Mouse (Mus musculus): ENCODE measurements at regions not wholly inside any gene's neighbourhood (a gene's known extent, or its start where the extent isn't known, plus 50 kb on each side); places are given as distances from the start of the nearest gene placed in this dataset.

- TF ChIP-seq CTCF (IDR thresholded peaks at IDR 0.05; ENCODE audit: insufficient read depth, low read depth, low read length) (no peak), POLR2A (IDR thresholded peaks at IDR 0.05; ENCODE audit: insufficient read depth, low read depth, low read length) (no peak)
- no peak overlapping the region for H3K27ac ChIP-seq (ENCODE audit: insufficient read depth, low read depth, low read length)
- H3K4me3 ChIP-seq (ENCODE audit: insufficient read depth, low read depth, low read length): no peak overlapping the region
- WGBS: 94% methylated on average over 5 of the region's 5 CpGs
- peaks cover 1% of the 10 kb centered on the region for H3K4me1 ChIP-seq (ENCODE audit: control insufficient read depth, insufficient read depth, low read length)
These were observed 157.8 kb upstream of the Tmc1 start for GRCm38 (mm10) chr19:21111836-21112235.

GRCm38 (mm10) chr19:21108311-21108710, 154.3 kb upstream of the Tmc1 start:
- no peak overlapping the region for H3K4me3 ChIP-seq (ENCODE audit: insufficient read depth, low read depth, low read length)
- H3K27ac ChIP-seq (ENCODE audit: insufficient read depth, low read depth, low read length): no peak overlapping the region
- H3K4me1 ChIP-seq (ENCODE audit: control insufficient read depth, insufficient read depth, low read length): peaks cover 14% of the 10 kb centered on the region
- no peak for TF ChIP-seq CTCF (IDR thresholded peaks at IDR 0.05; ENCODE audit: insufficient read depth, low read depth, low read length)
- 92% methylated on average over 2 of the region's 2 CpGs for WGBS

DNA sequence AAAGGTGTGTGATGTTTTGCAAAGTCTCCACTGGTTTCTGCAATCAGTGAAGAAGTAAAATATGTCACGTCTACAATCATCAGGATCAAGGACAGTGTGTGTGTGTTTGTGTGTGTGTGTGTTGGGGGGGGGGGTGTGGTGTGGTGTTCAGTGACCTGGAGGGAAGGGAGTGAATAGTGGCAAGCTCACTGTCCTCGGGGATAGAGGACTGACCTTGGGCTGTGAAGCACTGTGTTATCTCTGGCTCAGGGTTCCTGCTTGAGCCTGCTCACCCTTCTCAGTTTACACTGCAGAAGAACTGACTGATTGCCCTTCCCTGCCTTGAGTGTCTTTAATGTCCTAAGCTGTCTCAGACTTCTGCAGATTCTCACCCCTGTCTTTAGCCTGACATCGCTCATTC, 153.7 kb upstream of the Tmc1 start:
- Histone ChIP-seq H3K4me1 (ENCODE audit: control insufficient read depth, insufficient read depth, low read length) (peaks cover 14% of the 10 kb centered on the region), H3K4me3 (ENCODE audit: insufficient read depth, low read depth, low read length) (no peak overlapping the region), H3K27ac (ENCODE audit: insufficient read depth, low read depth, low read length) (no peak overlapping the region)
- TF ChIP-seq POLR2A (IDR thresholded peaks at IDR 0.05; ENCODE audit: insufficient read depth, low read depth, low read length) (no peak), CTCF (IDR thresholded peaks at IDR 0.05; ENCODE audit: insufficient read depth, low read depth, low read length) (no peak)
- WGBS: 85% methylated on average over 3 of the region's 3 CpGs

- WGBS: 81% methylated on average over 4 of the region's 4 CpGs
- no peak for TF ChIP-seq CTCF (IDR thresholded peaks at IDR 0.05; ENCODE audit: insufficient read depth, low read depth, low read length)
- TF ChIP-seq POLR2A (IDR thresholded peaks at IDR 0.05; ENCODE audit: insufficient read depth, low read depth, low read length): no peak
- Histone ChIP-seq H3K4me3 (ENCODE audit: insufficient read depth, low read depth, low read length) (no peak overlapping the region), H3K4me1 (ENCODE audit: control insufficient read depth, insufficient read depth, low read length) (peaks cover 14% of the 10 kb centered on the region), H3K27ac (ENCODE audit: insufficient read depth, low read depth, low read length) (no peak overlapping the region)
These were observed 153.3 kb upstream of the Tmc1 start for GRCm38 (mm10) chr19:21107275-21107674.

DNA sequence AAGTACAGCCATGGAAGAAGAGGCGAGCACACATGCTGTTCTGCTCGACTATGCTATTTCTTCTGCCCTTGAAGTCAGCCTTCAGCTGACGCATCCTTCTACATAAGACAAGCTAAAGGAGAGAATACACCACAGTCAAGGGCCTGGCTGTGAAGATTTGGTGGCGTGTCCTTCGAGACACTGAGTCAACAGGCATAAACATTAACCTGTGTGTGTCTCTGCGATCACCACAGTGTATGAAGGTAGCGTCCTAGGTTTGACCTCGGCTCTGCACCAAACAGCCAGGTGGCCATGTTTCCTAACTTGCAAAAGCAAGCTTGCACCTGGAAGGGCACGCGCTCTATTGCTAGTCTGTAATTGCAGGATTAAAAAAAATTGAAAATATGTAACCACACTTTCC, 152.8 kb upstream of the Tmc1 start:
- 70% methylated on average over 10 of the region's 10 CpGs for WGBS

DNA sequence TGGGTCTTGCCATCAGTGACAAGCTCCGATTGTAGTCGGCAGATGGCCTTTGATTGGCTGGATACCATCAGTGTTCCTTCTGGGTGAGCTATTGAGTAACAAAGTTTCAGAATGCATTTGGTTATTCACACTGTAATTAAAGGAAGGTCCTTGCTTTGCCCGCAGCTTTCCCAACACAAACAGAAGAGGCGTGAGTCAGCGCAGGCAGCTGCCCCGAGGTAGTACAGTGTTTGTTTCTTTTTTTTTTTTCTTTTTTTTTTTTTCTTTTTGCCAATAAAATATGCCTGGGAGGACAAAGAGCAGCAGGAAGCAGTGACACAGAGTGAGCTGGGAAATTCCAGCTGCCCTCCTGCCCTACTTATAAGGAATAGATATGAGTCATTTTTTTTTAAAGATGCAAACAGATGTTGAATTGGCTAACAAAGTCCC, 152.3 kb upstream of the Tmc1 start:
- 6% methylated on average over 6 of the region's 6 CpGs for WGBS
- no peak for TF ChIP-seq POLR2A (IDR thresholded peaks at IDR 0.05; ENCODE audit: insufficient read depth, low read depth, low read length)
- TF ChIP-seq CTCF (IDR thresholded peaks at IDR 0.05; ENCODE audit: insufficient read depth, low read depth, low read length): no peak
- Histone ChIP-seq H3K4me1 (ENCODE audit: control insufficient read depth, insufficient read depth, low read length) (peaks cover 14% of the 10 kb centered on the region), H3K4me3 (ENCODE audit: insufficient read depth, low read depth, low read length) (no peak overlapping the region), H3K27ac (ENCODE audit: insufficient read depth, low read depth, low read length) (peak overlapping the region; percentile 64)

More for the DNA sequence above, 152.8 kb upstream of the Tmc1 start:
- TF ChIP-seq CTCF (IDR thresholded peaks at IDR 0.05; ENCODE audit: insufficient read depth, low read depth, low read length) (no peak), POLR2A (IDR thresholded peaks at IDR 0.05; ENCODE audit: insufficient read depth, low read depth, low read length) (no peak)
- H3K4me1 ChIP-seq (ENCODE audit: control insufficient read depth, insufficient read depth, low read length): peaks cover 14% of the 10 kb centered on the region
- peak overlapping the region; percentile 59 for H3K27ac ChIP-seq (ENCODE audit: insufficient read depth, low read depth, low read length)
- no peak overlapping the region for H3K4me3 ChIP-seq (ENCODE audit: insufficient read depth, low read depth, low read length)

DNA sequence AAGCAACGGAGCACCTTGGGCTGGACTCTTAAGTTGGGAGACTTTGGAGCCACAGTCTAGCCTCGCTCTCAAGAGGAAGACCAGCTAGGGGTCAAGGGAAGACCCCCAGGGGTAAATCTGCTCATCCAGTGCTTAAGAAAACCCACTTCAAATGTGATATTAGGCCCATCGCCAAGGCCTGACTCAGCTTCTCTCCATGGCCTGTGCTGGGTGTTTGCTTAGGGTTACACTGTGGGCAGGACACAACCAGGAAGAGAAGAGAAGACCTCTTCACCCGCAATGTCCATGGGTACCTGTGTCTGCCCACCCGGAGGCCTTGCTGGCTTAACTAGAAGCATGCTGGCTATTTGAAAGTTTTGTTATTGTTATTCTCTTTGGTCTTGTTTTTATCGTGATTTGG, 151.0 kb upstream of the Tmc1 start:
- 84% methylated on average over 6 of the region's 6 CpGs for WGBS
- Histone ChIP-seq H3K4me1 (ENCODE audit: control insufficient read depth, insufficient read depth, low read length) (peaks cover 14% of the 10 kb centered on the region), H3K4me3 (ENCODE audit: insufficient read depth, low read depth, low read length) (no peak overlapping the region), H3K27ac (ENCODE audit: insufficient read depth, low read depth, low read length) (peak overlapping the region; percentile 16)
- TF ChIP-seq CTCF (IDR thresholded peaks at IDR 0.05; ENCODE audit: insufficient read depth, low read depth, low read length) (no peak), POLR2A (IDR thresholded peaks at IDR 0.05; ENCODE audit: insufficient read depth, low read depth, low read length) (no peak)

- no peak overlapping the region for H3K4me3 ChIP-seq (ENCODE audit: insufficient read depth, low read depth, low read length)
- H3K4me1 ChIP-seq (ENCODE audit: control insufficient read depth, insufficient read depth, low read length): peaks cover 14% of the 10 kb centered on the region
- no peak for TF ChIP-seq CTCF (IDR thresholded peaks at IDR 0.05; ENCODE audit: insufficient read depth, low read depth, low read length)
- TF ChIP-seq POLR2A (IDR thresholded peaks at IDR 0.05; ENCODE audit: insufficient read depth, low read depth, low read length): no peak
- 53% methylated on average over 8 of the region's 8 CpGs for WGBS
- peak overlapping the region; percentile 16 for H3K27ac ChIP-seq (ENCODE audit: insufficient read depth, low read depth, low read length)
These were observed 150.5 kb upstream of the Tmc1 start for GRCm38 (mm10) chr19:21104462-21104936.

GRCm38 (mm10) chr19:21077771-21078548, 124.0 kb upstream of the Tmc1 start:
- no peaks in the 10 kb centered on the region for H3K4me1 ChIP-seq (ENCODE audit: control insufficient read depth, insufficient read depth, low read length)
- 75% methylated on average over 7 of the region's 7 CpGs for WGBS
- TF ChIP-seq POLR2A (IDR thresholded peaks at IDR 0.05; ENCODE audit: insufficient read depth, low read depth, low read length): no peak
- no peak overlapping the region for H3K27ac ChIP-seq (ENCODE audit: insufficient read depth, low read depth, low read length)
- H3K4me3 ChIP-seq (ENCODE audit: insufficient read depth, low read depth, low read length): no peak overlapping the region
